Mouse (Mus musculus) hindbrain, embryonic 11.5 days (tissue): ENCODE measurements around the gene Nxph4. TPM values are rescaled to one million over a fixed set of nuclear protein-coding genes. Genes with fewer than 3 reads are reported as not detected.

Experiments used
- ATAC-seq: fragments of 200-750 bp; cut with Nextera tagmentation; 2 replicates; pipeline ENCODE4 v1.8.0; 2017; ENCODE audit warnings: mild to moderate bottlenecking, moderate TSS enrichment, moderate library complexity; ENCODE audit not compliant: low FRiP score
- DNase-seq: peaks from one replicate; pipeline ENCODE4 v3.0.0-alpha.2; 2015; ENCODE audit warnings: low spot score
- H3K27ac ChIP-seq: fragments of 300-500 bp; sonication (generic); 2 replicates; pipeline ENCODE4 v1.5.1; 2014; ENCODE audit warnings: mild to moderate bottlenecking, low read depth, low read length
- H3K27me3 ChIP-seq: fragments of 300-500 bp; sonication (generic); 2 replicates; pipeline ENCODE4 v1.6.1; 2014; ENCODE audit warnings: mild to moderate bottlenecking, low read length, moderate library complexity, mixed read lengths; ENCODE audit not compliant: control insufficient read depth, insufficient read depth
- H3K36me3 ChIP-seq: fragments of 300-500 bp; sonication (generic); 2 replicates; pipeline ENCODE4 v1.6.1; 2014; ENCODE audit warnings: mild to moderate bottlenecking, low read length, moderate library complexity, mixed read lengths; ENCODE audit not compliant: control insufficient read depth, insufficient read depth
- H3K4me1 ChIP-seq: fragments of 300-500 bp; sonication (generic); replicated peaks from 2 replicates; pipeline ENCODE4 v1.6.1; 2014; ENCODE audit warnings: low read length, mixed read lengths; ENCODE audit not compliant: control insufficient read depth, insufficient read depth
- H3K4me2 ChIP-seq: fragments of 300-500 bp; sonication (generic); replicated peaks from 2 replicates; pipeline ENCODE4 v1.6.1; 2014; ENCODE audit warnings: mild to moderate bottlenecking, low read depth, low read length
- H3K4me3 ChIP-seq: fragments of 300-500 bp; sonication (generic); 2 replicates; pipeline ENCODE4 v1.5.1; 2014; ENCODE audit warnings: low read depth, low read length
- H3K9ac ChIP-seq: fragments of 300-500 bp; sonication (generic); 2 replicates; pipeline ENCODE4 v1.6.1; 2014; ENCODE audit warnings: low read depth, low read length
- H3K9me3 ChIP-seq: fragments of 300-500 bp; sonication (generic); 2 replicates; pipeline ENCODE4 v1.6.1; 2016; ENCODE audit warnings: low read length; ENCODE audit not compliant: control insufficient read depth
- WGBS: fragments of 180-500 bp; shearing (Covaris S2); extraction: QIAGEN DNeasy Blood & Tissue Kit; methylation state at CpG from one replicate; pipeline ENCODE4 v1.1.7; 2014; 5-methylcytosine and 5-hydroxymethylcytosine counted together
- polyA plus RNA-seq: library from polyadenylated mRNA; unstranded; fragments of >200 nt; fragmentation: Nextera tagmentation; extraction: Ambion mirVana; gene quantifications from 2 replicates; pipeline ENCODE4 v1.2.1, GENCODE M21; 2014

Nxph4 gene
- polyA plus RNA-seq, 1 experiment from 2014 or later: 59.8 TPM

DNA sequence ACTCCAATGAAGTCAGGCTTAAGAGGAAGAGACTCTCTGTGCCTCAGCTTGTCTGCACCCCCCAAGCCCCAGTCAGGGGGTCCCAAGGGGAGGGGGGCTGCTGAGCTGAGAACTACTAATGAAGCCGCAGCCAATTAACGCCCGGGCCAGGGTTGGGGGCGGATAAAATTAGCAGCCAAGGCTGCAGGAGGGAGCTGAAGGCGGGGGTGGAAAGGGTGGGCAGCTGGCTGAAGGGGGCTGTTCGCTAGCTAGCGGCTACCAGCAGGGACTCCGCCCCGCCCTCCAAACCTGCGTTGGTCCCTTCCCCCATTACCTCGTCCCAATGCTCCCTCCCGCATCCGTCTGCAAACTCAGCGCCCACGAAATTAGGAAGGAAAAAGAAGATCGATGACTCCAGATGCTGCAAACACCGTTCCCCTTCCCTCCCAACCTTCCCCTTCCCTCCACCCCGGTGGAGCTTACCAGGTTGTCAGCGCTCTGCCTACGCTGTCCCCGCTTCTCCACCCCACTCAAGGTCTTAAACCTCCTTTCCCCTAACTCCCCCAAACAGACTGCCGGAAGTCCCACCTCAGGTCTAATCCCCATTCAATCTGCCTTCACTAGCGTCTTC is 9.6 kb downstream of the Nxph4 start:
- Histone ChIP-seq H3K36me3 (no peaks in the 10 kb centered on the region), H3K4me2 (0 out of 2 replicates have a peak overlapping the region, but pooled peaks have one; percentile 8), H3K9ac (no peak overlapping the region), H3K4me3 (no peak overlapping the region), H3K9me3 (no peaks in the 10 kb centered on the region), H3K27ac (peak overlapping the region; percentile 6), H3K27me3 (peaks cover 59% of the 10 kb centered on the region), H3K4me1 (peaks cover 27% of the 10 kb centered on the region)
- DNase-seq (peak; percentile 55), ATAC-seq (no peak)
- WGBS: 1% methylated on average over 19 of the region's 23 CpGs

GRCm38 (mm10) chr10:127522088-127522581 is 12.2 kb downstream of the Nxph4 start, which contains the start of gene Shmt2:
TSS of gene Shmt2 (minus strand) at chr10:127522444.
- peak within 1 kb of the TSS; percentile 42 for H3K9ac ChIP-seq
- no peaks in the 10 kb centered on the region for H3K9me3 ChIP-seq
- DNase-seq (peak; percentile 95), ATAC-seq (peak; percentile 59)
- H3K4me1 ChIP-seq: peaks cover 25% of the 10 kb centered on the region
- peaks cover 38% of the 10 kb centered on the region for H3K27me3 ChIP-seq
- under 1% methylated on average over 21 of the region's 21 CpGs for WGBS
- peaks cover 3% of the 10 kb centered on the region; the same call in 1 of the 2 replicates for H3K36me3 ChIP-seq
- H3K27ac ChIP-seq: no peak within 1 kb of the TSS
- H3K4me3 ChIP-seq: peak within 1 kb of the TSS; percentile 47
- H3K4me2 ChIP-seq: peak within 1 kb of the TSS; percentile 80

DNA sequence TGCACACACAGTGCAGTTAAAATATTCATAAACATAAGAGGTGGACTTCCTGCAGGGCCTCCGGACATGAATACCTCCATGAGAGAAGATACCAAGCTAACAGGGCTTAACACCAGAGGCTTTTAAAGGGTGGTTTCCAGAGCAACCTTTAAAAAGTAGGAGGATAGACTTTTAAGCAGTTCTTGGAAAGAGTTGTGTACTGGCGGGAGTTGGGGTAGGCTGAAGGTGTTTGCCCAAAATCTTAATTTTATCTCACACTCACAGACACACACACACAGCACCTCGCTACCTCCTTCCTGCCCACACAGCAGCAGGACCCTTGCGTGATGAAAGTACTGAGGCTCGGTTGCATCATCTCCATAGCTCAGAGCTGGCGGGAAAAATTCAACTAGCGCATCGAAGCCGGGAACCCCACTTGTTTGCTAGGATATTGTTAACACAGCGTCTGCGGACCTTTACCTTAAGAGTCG is 12.7 kb downstream of the Nxph4 start:
- no peak for DNase-seq
- no peaks in the 10 kb centered on the region for H3K9me3 ChIP-seq
- H3K36me3 ChIP-seq: peaks cover 3% of the 10 kb centered on the region; the same call in 1 of the 2 replicates
- H3K27ac ChIP-seq: no peak overlapping the region
- 9% methylated on average over 12 of the region's 12 CpGs for WGBS
- H3K9ac ChIP-seq: peak overlapping the region; percentile 42; the same call in 1 of the 2 replicates
- ATAC-seq: no peak
- peak overlapping the region; percentile 80 for H3K4me2 ChIP-seq
- peaks cover 35% of the 10 kb centered on the region for H3K27me3 ChIP-seq
- peaks cover 26% of the 10 kb centered on the region for H3K4me1 ChIP-seq
- H3K4me3 ChIP-seq: peak overlapping the region; percentile 47

- no peaks in the 10 kb centered on the region for H3K9me3 ChIP-seq
- WGBS: 77% methylated on average over 20 of the region's 20 CpGs
- H3K4me2 ChIP-seq: peak overlapping the region; percentile 80
- no peak for ATAC-seq
- no peak overlapping the region for H3K27ac ChIP-seq
- H3K36me3 ChIP-seq: peaks cover 3% of the 10 kb centered on the region; the same call in 1 of the 2 replicates
- H3K9ac ChIP-seq: 0 out of 2 replicates have a peak overlapping the region, but pooled peaks have one; percentile 42
- no peak for DNase-seq
- peaks cover 27% of the 10 kb centered on the region for H3K4me1 ChIP-seq
- no peak overlapping the region; the same call in 1 of the 2 replicates for H3K4me3 ChIP-seq
- peaks cover 29% of the 10 kb centered on the region for H3K27me3 ChIP-seq
Observed at GRCm38 (mm10) chr10:127520714-127521357, 13.5 kb downstream of the Nxph4 start.

DNA sequence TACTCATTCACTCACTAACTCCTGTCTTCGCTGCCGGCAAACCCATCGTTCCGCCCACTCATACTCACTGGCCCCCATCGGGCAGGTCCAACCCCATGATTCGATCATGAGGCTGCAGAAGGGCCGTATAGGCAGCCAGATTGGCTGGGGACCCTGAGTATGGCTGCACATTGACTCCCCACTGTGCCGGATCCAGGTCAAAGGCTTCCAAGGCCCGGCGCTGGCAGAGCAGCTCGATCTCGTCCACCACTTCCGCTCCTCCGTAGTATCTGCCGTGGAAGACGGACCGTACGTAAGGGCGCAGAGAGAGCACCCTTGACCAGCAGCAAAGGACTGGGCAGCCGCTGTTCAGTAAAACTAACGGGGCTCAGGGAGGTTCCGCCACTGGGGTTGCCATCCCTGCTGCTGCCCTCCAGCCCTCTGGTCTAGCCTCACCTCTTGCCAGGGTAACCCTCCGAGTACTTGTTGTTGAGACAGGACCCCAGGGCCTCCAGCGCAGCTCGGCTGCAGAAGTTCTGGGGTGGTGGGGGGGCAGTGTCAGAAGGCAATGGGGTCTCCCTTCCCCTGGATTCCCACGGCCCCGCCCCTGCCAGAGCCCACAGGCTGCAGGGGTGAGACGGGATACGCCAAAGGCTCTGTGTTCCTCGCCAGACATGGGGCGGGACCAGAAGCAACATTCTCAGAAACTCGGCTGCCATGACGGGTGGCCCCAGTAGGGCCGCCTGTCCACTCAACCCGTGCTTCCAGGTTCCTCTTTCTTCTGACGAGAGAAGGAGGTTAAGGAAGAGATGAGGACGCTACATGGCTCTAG is 14.3 kb downstream of the Nxph4 start:
- DNase-seq (no peak), ATAC-seq (no peak)
- Histone ChIP-seq H3K4me2 (no peak overlapping the region), H3K4me1 (peaks cover 24% of the 10 kb centered on the region), H3K27ac (no peak overlapping the region), H3K4me3 (no peak overlapping the region), H3K9ac (no peak overlapping the region), H3K9me3 (no peaks in the 10 kb centered on the region), H3K27me3 (peaks cover 25% of the 10 kb centered on the region), H3K36me3 (peaks cover 3% of the 10 kb centered on the region; the same call in 1 of the 2 replicates)
- 95% methylated on average over 37 of the region's 37 CpGs for WGBS

- H3K4me3 ChIP-seq: no peak overlapping the region
- no peak for ATAC-seq
- no peak for DNase-seq
- peaks cover 3% of the 10 kb centered on the region; the same call in 1 of the 2 replicates for H3K36me3 ChIP-seq
- H3K4me1 ChIP-seq: peaks cover 27% of the 10 kb centered on the region
- H3K4me2 ChIP-seq: no peak overlapping the region
- no peaks in the 10 kb centered on the region for H3K9me3 ChIP-seq
- no peak overlapping the region for H3K27ac ChIP-seq
- no peak overlapping the region for H3K9ac ChIP-seq
- 93% methylated on average over 25 of the region's 26 CpGs for WGBS
- peaks cover 25% of the 10 kb centered on the region for H3K27me3 ChIP-seq
Observed at GRCm38 (mm10) chr10:127519041-127519701, 15.2 kb downstream of the Nxph4 start.

- DNase-seq (no peak), ATAC-seq (no peak)
- 87% methylated on average over 22 of the region's 22 CpGs for WGBS
- H3K27me3 ChIP-seq: peaks cover 22% of the 10 kb centered on the region
- H3K9me3 ChIP-seq: no peaks in the 10 kb centered on the region
- H3K4me3 ChIP-seq: no peak overlapping the region
- H3K9ac ChIP-seq: no peak overlapping the region
- peaks cover 36% of the 10 kb centered on the region for H3K4me1 ChIP-seq
- H3K4me2 ChIP-seq: no peak overlapping the region
- H3K36me3 ChIP-seq: peaks cover 3% of the 10 kb centered on the region; the same call in 1 of the 2 replicates
- no peak overlapping the region for H3K27ac ChIP-seq
Observed at GRCm38 (mm10) chr10:127517941-127518340, 16.4 kb downstream of the Nxph4 start.
